Mouse (Mus musculus): Measurements from ENCODE around the gene Spon1. TPM values are rescaled to one million over a fixed set of nuclear protein-coding genes. Genes with fewer than 3 reads are reported as not detected.
A peak's percentile ranks its signal among the peaks of the same experiment; 100 is the strongest.

The Spon1 gene
- 13.7 and 13.9 TPM in 2 replicates for polyA plus RNA-seq (2015; fragmentation: Nextera tagmentation; extraction: Ambion mirVana)

GRCm38 (mm10) chr7:113765667-113766497, at the start of gene Spon1:
Gene Spon1, plus strand, starts transcription at chr7:113765998.
- Histone ChIP-seq H3K4me1 (replicated peaks; ENCODE audit: control insufficient read depth, insufficient read depth, low read length) (peaks cover 10% of the 10 kb centered on the region), H3K9ac (ENCODE audit: low read length) (peak within 1 kb of the TSS; percentile 65), H3K27ac (ENCODE audit: low read length) (no peak within 1 kb of the TSS), H3K4me3 (ENCODE audit: low read length) (peak within 1 kb of the TSS; percentile 58), H3K4me2 (ENCODE audit: low read depth, low read length) (peak within 1 kb of the TSS; percentile 94), H3K27me3 (ENCODE audit: control insufficient read depth, insufficient read depth, low read depth, low read length) (peaks cover 30% of the 10 kb centered on the region), H3K36me3 (ENCODE audit: control insufficient read depth, insufficient read depth, low read length) (no peaks in the 10 kb centered on the region), H3K9me3 (ENCODE audit: control insufficient read depth, low read length) (peaks cover 5% of the 10 kb centered on the region; the same call in 1 of the 2 replicates)
- whole genome bisulfite sequencing = under 1% methylated on average over 56 of the region's 56 CpGs
- peak; percentile 81 for ATAC-seq (ENCODE audit: low read depth)

GRCm38 (mm10) chr7:113721994-113722393, 43.8 kb upstream of the Spon1 start:
- H3K27ac ChIP-seq (ENCODE audit: low read length) = no peak overlapping the region
- H3K9me3 ChIP-seq (ENCODE audit: control insufficient read depth, low read length) = no peaks in the 10 kb centered on the region
- H3K9ac ChIP-seq (ENCODE audit: low read length) = no peak overlapping the region
- H3K4me3 ChIP-seq (ENCODE audit: low read length) = no peak overlapping the region
- 76% methylated on average over 2 of the region's 2 CpGs for WGBS
- no peak for ATAC-seq (ENCODE audit: low read depth)
- no peaks in the 10 kb centered on the region for H3K4me1 ChIP-seq (replicated peaks; ENCODE audit: control insufficient read depth, insufficient read depth, low read length)
- no peaks in the 10 kb centered on the region for H3K36me3 ChIP-seq (ENCODE audit: control insufficient read depth, insufficient read depth, low read length)
- H3K27me3 ChIP-seq (ENCODE audit: control insufficient read depth, insufficient read depth, low read depth, low read length) = no peaks in the 10 kb centered on the region
- no peak overlapping the region for H3K4me2 ChIP-seq (ENCODE audit: low read depth, low read length)

DNA sequence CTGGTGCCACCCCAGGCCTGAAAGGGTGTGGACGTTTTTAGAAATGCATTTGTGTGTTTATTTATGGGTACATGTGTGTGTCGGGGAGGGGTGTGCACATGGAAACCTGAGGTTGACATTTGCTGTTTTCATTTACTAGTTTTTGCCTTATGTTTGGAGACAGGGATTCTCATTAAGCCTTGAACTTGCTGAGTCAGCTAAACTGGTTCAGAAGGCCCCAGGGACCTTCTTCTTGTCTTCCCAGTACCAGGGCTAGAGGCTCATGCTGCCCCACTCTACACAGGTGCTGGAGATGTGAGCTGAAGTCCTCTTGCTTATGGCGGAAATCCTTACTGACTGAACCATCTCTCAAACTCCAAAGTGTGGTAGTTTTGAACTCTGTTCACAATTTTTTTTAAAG, 41.9 kb upstream of the Spon1 start:
- Histone ChIP-seq H3K36me3 (ENCODE audit: control insufficient read depth, insufficient read depth, low read length) (no peaks in the 10 kb centered on the region), H3K27ac (ENCODE audit: low read length) (no peak overlapping the region), H3K4me2 (ENCODE audit: low read depth, low read length) (no peak overlapping the region), H3K4me3 (ENCODE audit: low read length) (no peak overlapping the region), H3K9ac (ENCODE audit: low read length) (no peak overlapping the region), H3K4me1 (replicated peaks; ENCODE audit: control insufficient read depth, insufficient read depth, low read length) (no peaks in the 10 kb centered on the region), H3K27me3 (ENCODE audit: control insufficient read depth, insufficient read depth, low read depth, low read length) (no peaks in the 10 kb centered on the region), H3K9me3 (ENCODE audit: control insufficient read depth, low read length) (no peaks in the 10 kb centered on the region)
- WGBS = 61% methylated on average over 3 of the region's 3 CpGs
- ATAC-seq (ENCODE audit: low read depth) = no peak

DNA sequence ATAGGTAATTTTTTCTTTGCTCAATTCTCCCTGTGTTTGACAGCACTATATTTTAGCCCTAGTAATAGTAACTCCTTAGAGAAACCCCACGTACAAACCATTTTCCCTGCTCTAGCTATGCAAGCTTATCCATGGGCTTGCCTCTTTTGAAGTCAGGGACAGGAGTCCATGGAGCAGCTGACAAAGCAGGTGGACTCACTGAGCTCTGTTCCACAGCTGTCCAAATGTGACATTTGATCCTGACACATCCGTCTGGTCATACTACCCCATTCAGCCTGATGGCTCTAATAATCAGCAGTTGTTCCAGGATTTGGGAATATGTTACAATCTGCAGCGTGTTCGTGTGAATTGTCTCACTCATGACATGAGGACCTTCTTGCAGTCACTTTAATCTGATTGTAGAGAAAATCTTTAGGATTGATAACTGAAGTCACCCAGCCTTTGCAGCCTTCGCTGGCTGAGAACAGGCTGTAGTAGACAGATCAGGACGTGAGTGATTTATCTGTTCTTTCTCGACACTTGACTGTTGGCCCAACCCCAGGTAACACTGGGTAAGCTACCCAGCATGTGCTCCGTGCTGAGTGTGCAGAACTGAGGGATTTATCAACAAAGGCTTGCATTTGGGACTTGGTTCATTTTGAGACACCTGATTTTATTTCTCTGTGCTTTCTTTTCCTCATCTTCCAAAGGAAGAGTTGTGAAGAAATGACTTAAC, 37.6 kb upstream of the Spon1 start:
- H3K27me3 ChIP-seq (ENCODE audit: control insufficient read depth, insufficient read depth, low read depth, low read length) = no peaks in the 10 kb centered on the region
- no peaks in the 10 kb centered on the region for H3K4me1 ChIP-seq (replicated peaks; ENCODE audit: control insufficient read depth, insufficient read depth, low read length)
- H3K27ac ChIP-seq (ENCODE audit: low read length) = no peak overlapping the region
- H3K9me3 ChIP-seq (ENCODE audit: control insufficient read depth, low read length) = no peaks in the 10 kb centered on the region
- H3K36me3 ChIP-seq (ENCODE audit: control insufficient read depth, insufficient read depth, low read length) = no peaks in the 10 kb centered on the region
- 37% methylated on average over 8 of the region's 8 CpGs for WGBS
- no peak overlapping the region for H3K9ac ChIP-seq (ENCODE audit: low read length)
- no peak overlapping the region for H3K4me2 ChIP-seq (ENCODE audit: low read depth, low read length)
- no peak overlapping the region for H3K4me3 ChIP-seq (ENCODE audit: low read length)
- ATAC-seq (ENCODE audit: low read depth) = no peak

GRCm38 (mm10) chr7:113728926-113729325, 36.9 kb upstream of the Spon1 start:
- no peak for ATAC-seq (ENCODE audit: low read depth)
- no peaks in the 10 kb centered on the region for H3K27me3 ChIP-seq (ENCODE audit: control insufficient read depth, insufficient read depth, low read depth, low read length)

GRCm38 (mm10) chr7:113730406-113731247, 35.2 kb upstream of the Spon1 start:
- H3K36me3 ChIP-seq (ENCODE audit: control insufficient read depth, insufficient read depth, low read length) = no peaks in the 10 kb centered on the region
- H3K27me3 ChIP-seq (ENCODE audit: control insufficient read depth, insufficient read depth, low read depth, low read length) = no peaks in the 10 kb centered on the region
- 60% methylated on average over 8 of the region's 8 CpGs for WGBS
- H3K4me1 ChIP-seq (replicated peaks; ENCODE audit: control insufficient read depth, insufficient read depth, low read length) = no peaks in the 10 kb centered on the region
- H3K9me3 ChIP-seq (ENCODE audit: control insufficient read depth, low read length) = no peaks in the 10 kb centered on the region
- H3K9ac ChIP-seq (ENCODE audit: low read length) = no peak overlapping the region
- no peak overlapping the region for H3K4me2 ChIP-seq (ENCODE audit: low read depth, low read length)
- H3K4me3 ChIP-seq (ENCODE audit: low read length) = no peak overlapping the region
- peak; percentile 49; the same call in 1 of the 2 replicates for ATAC-seq (ENCODE audit: low read depth)
- H3K27ac ChIP-seq (ENCODE audit: low read length) = peak overlapping the region; percentile 24; the same call in 1 of the 2 replicates

More at GRCm38 (mm10) chr7:113728926-113729325, 36.9 kb upstream of the Spon1 start:
- H3K27ac ChIP-seq (ENCODE audit: low read length) = no peak overlapping the region
- no peak overlapping the region for H3K9ac ChIP-seq (ENCODE audit: low read length)
- no peaks in the 10 kb centered on the region for H3K4me1 ChIP-seq (replicated peaks; ENCODE audit: control insufficient read depth, insufficient read depth, low read length)
- H3K4me3 ChIP-seq (ENCODE audit: low read length) = no peak overlapping the region
- WGBS = 32% methylated on average over 2 of the region's 2 CpGs
- no peaks in the 10 kb centered on the region for H3K9me3 ChIP-seq (ENCODE audit: control insufficient read depth, low read length)
- H3K4me2 ChIP-seq (ENCODE audit: low read depth, low read length) = no peak overlapping the region
- H3K36me3 ChIP-seq (ENCODE audit: control insufficient read depth, insufficient read depth, low read length) = no peaks in the 10 kb centered on the region

- Histone ChIP-seq H3K9ac (ENCODE audit: low read length) (no peak overlapping the region), H3K9me3 (ENCODE audit: control insufficient read depth, low read length) (no peaks in the 10 kb centered on the region), H3K4me3 (ENCODE audit: low read length) (no peak overlapping the region), H3K27ac (ENCODE audit: low read length) (no peak overlapping the region), H3K4me2 (ENCODE audit: low read depth, low read length) (no peak overlapping the region), H3K36me3 (ENCODE audit: control insufficient read depth, insufficient read depth, low read length) (no peaks in the 10 kb centered on the region), H3K4me1 (replicated peaks; ENCODE audit: control insufficient read depth, insufficient read depth, low read length) (no peaks in the 10 kb centered on the region), H3K27me3 (ENCODE audit: control insufficient read depth, insufficient read depth, low read depth, low read length) (no peaks in the 10 kb centered on the region)
- 60% methylated on average over 9 of the region's 9 CpGs for WGBS
- ATAC-seq (ENCODE audit: low read depth) = no peak
Observed at GRCm38 (mm10) chr7:113737790-113738362, 27.9 kb upstream of the Spon1 start.

GRCm38 (mm10) chr7:113739181-113739580, 26.6 kb upstream of the Spon1 start:
- no peaks in the 10 kb centered on the region for H3K4me1 ChIP-seq (replicated peaks; ENCODE audit: control insufficient read depth, insufficient read depth, low read length)
- WGBS = 46% methylated on average over 7 of the region's 7 CpGs
- no peak overlapping the region for H3K4me3 ChIP-seq (ENCODE audit: low read length)
- H3K27me3 ChIP-seq (ENCODE audit: control insufficient read depth, insufficient read depth, low read depth, low read length) = no peaks in the 10 kb centered on the region
- H3K36me3 ChIP-seq (ENCODE audit: control insufficient read depth, insufficient read depth, low read length) = no peaks in the 10 kb centered on the region
- no peak for ATAC-seq (ENCODE audit: low read depth)
- no peaks in the 10 kb centered on the region for H3K9me3 ChIP-seq (ENCODE audit: control insufficient read depth, low read length)
- no peak overlapping the region for H3K27ac ChIP-seq (ENCODE audit: low read length)
- H3K9ac ChIP-seq (ENCODE audit: low read length) = no peak overlapping the region
- H3K4me2 ChIP-seq (ENCODE audit: low read depth, low read length) = no peak overlapping the region
